Mouse (Mus musculus): ENCODE results near the gene Atp1a1.

DNA sequence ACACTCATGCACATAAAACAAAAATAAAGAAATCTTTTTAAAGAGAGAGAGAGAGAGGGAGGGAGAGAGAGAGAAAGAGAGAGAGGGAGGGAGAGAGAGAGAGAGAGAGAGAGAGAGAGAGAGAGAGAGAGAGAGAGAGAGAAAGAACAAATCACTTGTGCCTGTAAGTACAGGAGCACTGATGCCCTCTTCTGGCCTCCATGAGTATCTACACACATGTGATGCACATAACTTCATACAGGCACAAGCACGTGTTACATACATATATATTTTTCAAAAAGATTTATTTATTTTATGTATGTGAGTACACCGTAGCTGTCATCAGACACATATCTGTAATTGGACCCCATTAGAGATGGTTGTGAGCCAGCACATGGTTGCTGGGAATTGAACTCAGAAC is 40.5 kb downstream of the Atp1a1 start:
- no peak for TF ChIP-seq CTCF (IDR thresholded peaks at IDR 0.05; ENCODE audit: control insufficient read depth, insufficient read depth, low read length)
- no peak for TF ChIP-seq POLR2A (IDR thresholded peaks at IDR 0.05; ENCODE audit: borderline replicate concordance, control insufficient read depth, low read depth, low read length)

Data from bone marrow, adult 2 months (tissue).